Mouse (Mus musculus) A20 (cell line): ENCODE measurements around the gene Galnt2.

Source experiments
- DNase-seq: peaks from one replicate; pipeline ENCODE4 v3.0.0-alpha.2; 2011; ENCODE audit warnings: low read depth, low spot score

Galnt2 gene

DNA sequence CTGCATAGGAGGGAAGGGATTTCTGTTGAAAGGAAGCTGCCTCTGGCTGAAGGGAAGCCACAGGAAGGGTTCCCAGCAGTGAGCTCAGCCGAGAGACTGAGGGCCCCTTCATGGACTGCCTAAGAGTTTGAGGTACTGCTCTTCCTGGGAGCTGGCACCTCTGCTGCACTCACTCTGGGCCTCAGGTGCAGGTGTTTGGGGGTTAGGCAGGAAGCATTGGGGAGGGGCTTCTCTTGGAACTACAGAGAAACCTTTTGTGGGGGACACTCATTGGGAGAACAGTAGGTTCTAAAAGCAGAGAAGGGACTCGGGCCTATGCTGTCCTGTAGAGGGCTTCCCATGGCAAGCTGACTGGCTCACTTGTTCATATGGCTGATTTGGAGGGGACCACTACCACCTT, 3.3 kb downstream of the Galnt2 start:
- no peak for DNase-seq

DNA sequence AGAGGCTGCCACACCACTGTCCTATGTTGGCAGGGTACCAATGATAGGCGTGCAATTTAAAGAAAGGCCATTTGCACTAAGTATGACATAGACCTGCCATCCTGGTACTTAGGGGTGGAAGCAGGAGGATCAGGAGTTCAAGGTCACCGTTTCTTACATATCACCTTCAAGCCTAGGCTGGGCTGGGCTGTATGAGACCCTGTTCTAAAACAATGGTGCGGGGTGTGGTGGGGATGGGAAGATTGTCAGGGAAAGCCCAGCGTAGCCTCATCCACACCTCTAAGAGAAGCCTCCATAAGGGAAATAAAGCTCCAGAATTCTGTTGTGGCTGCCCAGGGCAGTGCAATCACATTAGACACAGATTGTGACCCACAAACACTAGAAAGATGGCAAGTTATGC, 4.3 kb downstream of the Galnt2 start:
- DNase-seq = no peak

DNA sequence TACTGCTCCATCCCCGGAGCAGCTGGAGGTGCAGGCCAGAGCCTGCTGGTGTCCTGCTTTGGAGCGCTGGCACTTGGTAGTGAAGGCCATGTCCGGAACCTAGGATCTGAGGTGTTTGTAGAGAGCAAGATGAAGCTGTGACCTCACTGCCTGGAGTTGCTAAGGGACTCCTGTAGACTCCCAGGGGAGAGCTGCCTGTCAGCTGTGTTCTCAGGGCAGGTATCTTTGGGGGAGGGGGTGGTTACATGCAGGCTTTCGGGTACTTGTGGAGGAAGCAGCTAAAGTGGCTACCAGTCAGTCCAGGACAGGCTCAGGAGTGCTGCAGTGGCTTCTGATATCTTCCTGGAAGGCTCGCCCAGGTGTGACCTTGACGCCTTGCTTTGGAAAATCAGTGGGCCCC, 8.2 kb downstream of the Galnt2 start:
- DNase-seq = no peak

DNA sequence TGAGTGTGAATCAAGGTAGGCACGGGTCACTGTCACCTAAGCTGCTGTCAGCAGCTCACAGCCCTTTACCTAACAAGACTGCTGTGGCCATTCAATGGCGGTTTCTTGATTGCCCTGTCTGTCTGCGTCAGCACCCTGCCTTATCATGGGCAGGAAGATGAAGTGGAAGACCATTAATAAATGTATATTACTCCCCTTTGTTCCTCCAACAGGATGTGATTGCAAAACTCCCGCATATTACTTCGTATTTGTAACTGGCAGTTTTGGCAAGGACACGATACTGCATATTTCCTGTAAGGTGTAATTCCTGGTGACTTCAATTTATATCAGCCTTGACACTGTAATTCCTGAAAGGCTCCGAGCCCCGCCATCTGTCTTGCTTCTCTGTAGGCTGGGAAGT, 9.7 kb downstream of the Galnt2 start:
- DNase-seq = no peak

DNA sequence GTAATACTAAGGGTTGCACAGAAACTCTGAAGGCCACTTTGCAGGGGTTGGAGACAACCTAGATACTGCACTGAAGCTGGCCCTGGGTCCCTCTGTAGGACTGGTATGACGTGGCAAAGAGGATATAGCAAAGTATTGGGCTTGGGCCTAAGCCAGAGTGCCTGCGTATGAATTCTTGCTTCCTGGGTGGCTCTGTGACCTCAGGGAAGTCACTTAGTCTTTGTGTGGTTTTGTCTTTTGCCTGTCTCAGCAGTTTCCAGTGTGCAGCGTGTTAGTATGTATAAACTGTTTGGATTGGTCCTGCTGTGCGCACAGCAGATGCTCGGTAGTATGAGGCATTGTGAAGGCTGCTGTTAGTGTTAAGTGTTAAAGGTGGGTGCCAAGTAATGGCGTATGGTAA, 11.0 kb downstream of the Galnt2 start:
- no peak for DNase-seq

DNA sequence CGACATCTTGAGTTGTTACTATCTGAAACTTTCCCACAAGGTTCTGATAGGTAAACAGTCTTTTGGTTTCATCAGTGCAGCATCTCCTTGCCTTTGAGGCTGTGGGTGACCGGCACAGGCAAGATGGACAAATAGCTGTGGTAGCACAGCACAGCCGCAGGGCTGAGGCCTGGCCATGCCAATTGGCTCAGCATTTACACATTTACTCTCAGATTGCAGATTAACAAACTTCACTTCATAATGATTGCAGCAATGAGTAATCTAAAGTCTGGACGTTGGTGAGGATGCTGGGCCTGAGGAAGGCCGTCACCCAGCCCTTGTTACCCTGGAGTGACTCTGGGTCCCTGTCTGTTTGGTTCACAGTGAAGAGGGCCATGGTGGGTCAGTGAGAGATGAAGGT, 11.7 kb downstream of the Galnt2 start:
- no peak for DNase-seq

DNA sequence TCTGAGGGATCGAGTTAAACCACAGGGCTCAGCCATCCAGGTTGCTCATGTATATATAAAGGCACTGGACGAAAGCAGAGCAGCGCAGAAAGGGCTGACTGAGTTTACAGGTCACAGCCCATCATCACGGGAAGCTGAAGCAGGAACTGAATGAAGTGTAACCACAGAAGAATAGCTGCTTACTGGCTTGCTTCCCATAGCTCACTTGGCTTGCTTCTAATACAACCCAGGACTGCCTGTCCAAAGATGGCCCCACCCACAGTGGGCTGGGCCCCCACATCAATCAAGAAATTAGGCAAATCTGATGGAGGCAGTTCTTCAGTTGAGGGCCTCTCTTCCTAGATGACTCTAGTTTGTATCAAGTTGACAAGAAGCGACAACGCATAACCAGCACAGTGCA, 16.4 kb downstream of the Galnt2 start:
- DNase-seq = no peak

DNA sequence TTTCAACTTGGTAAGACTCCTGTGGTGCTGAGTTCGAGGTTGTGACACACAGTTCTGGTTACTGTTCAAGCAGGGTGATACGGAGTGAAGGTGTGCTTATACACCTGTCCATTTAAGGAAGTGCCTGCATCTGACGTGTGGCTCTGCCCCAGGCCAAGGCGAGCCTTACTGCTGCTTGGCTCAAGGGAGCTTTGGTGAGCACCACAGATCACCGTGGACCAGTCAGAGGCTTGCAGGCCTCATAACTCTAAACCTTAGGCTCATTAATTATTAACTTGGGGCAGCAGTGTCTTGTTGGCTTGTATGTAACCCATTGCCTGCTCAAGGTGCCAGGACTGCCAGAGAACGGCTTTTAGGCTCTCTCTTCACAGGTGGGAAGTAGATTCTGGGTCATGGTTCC, 17.5 kb downstream of the Galnt2 start:
- no peak for DNase-seq

DNA sequence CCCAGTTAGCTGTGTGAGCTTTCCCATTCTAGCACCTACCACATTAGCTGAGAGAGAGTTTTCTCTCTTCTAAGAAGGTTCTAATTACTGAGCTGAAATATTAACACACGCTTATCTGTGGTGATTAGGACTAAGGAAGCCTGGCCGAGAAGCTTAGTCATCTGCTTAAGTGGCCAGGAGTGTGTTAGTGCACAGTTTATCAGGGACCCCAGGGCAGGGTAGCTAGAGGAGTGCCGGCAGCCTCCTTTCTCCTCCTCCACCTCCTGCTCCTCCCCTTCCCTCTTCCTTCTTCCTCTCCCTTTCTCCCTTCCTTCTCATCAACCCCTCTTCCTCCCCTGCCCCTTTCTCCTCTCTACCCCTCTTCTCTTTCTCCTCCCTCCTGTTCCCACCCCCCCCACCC, 19.1 kb downstream of the Galnt2 start:
- no peak for DNase-seq

DNA sequence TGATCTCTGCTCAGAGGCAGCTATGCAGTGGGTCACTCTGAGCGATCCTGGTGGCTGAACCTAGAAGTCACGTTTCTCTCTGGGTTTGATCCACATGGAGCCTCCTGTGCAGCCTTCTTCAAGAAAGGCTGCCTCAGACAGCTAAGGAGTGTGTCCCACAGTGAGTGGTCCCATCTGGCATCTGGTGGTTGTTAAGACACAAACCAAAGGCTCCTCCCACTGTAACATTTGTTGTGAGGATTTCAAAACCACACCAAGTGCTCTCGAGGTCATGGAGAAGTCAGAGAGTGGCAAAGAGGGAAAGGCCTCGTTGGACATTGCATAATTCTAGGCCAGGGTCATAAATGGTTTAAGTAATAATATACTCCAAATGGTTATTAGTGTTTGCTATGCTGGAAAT, 19.6 kb downstream of the Galnt2 start:
- no peak for DNase-seq

DNA sequence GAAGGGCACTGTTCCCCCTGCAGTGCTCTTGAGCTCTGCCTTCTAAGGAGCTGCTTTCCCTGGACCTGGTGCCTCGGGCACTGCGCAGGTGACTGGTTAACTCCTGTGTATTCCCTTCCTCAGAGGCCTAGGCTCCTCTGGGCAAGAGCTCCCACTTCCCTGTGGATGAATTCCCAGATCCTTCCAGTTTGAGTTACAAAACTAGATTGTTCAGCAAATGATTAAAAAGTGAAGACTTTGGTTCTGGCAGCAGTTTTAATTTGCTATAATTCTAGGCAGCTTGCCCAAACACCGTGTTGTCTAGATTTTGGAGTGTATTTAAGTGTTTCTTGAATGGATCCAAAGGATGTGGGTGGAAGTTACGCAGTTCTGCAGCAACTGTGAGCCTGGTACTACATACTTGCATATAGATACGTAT, 21.4 kb downstream of the Galnt2 start:
- DNase-seq = no peak

DNA sequence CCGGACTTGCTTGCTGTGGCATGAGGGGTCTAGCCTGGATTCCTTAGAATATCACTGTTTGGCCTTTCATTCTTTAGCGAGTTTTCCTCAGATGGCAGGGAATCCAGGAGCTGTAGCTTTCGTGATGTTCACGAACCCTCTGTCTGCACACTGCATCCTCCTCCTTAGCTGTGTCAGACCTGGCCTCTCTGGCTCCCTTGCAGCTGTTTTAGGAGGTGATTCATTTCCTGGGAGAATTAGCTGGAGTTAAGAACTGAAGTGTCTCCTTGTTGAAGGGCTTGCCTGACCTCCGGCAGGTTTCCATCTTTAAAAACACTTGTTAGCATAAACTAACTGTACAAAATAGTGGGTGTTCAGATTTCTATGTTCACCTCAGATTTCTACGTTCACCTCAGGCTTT, 22.7 kb downstream of the Galnt2 start:
- DNase-seq = no peak

DNA sequence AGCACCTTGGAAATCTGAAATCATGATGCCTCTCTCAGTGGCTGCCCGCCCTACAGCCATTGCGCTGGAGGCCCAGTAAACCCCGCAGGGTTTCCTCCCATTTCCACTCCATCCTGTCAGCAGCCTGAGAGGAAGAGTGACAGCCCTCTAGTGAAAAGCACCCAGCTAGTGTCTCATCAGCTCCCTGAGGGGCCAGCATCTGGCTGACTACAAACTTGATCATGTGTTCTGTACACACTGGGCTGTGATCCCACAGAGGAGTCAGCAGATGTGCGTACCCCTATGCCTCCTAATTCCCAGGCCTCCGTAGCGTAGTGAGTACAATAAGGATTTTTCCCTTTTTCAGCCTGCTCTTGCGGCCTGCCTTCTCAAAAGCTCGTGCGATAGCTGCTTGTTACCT, 25.6 kb downstream of the Galnt2 start:
- DNase-seq = no peak

DNA sequence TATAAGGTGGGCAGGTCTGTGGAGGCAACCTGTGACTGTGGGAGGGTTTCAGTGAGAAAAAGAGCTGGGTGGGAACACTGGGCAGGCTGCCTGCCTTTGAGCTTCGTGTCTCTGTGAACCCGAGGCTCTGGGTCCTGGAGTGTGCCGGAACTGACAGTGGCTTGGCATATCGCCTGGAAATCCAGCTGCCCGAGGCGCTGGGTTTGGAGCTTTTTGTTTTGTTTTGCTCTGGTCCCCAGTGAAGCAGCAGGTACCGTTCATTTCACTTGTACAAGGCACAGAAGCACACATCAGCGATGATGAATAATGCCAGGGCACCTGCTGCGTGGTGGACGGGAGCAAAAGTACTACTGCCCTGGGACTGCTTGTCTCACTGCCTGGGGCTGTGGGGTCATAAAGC, 26.2 kb downstream of the Galnt2 start:
- no peak for DNase-seq

DNA sequence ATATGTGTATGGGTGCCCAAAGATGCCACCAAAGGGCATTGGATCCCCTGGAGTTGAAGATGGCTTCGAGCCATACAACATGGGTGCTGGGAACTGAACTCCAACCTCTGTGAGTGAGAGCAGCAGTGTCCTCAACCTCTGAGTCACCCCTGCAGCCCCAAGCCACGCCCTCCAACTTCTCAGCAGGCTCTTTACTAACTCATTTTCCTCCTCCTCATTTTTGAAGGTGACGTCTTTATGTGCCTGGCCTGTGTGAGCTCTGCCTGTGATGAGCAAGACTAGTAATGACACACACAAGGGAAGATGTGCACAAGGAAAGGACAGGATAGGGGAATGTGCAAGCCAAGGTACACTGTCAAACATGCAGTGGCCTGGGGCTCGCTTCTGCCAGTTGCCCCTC, 28.0 kb downstream of the Galnt2 start:
- DNase-seq = no peak

DNA sequence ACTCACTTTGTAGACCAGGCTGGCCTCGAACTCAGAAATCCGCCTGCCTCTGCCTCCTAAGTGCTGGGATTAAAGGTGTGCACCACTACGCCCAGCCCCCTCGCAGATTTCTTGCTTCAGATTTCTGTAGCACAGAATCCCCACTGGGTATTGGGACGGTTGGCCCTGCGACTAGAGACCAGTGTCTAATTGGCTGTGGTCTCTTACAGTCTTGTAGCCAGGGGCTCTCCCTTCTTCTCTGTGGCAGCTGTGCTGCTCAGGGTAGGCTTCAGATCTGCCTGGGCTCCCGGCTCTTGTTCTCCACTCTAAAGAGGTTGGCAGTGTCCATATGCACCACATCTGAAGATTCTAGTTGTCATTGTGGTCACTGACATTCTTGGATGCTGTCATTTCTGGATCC, 28.7 kb downstream of the Galnt2 start:
- no peak for DNase-seq

DNA sequence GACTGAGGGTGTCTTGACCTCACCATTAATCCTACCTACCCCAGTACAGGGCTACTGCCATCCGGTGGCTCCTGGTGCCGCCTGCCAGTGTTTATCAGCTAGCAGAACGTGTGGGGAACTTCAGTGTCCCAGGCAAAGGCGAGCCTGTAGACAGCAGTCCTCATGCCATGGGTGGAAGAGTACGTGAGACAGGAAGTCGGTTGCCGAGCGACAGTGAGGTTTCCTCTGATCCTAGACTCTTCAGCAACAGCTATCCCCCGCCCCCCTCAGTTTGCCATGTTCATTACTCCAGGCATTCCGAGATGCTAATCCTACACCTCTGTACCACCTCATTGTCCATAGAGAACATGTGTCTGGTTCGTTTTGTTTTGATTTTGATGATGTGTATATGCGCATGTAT, 29.2 kb downstream of the Galnt2 start:
- no peak for DNase-seq

DNA sequence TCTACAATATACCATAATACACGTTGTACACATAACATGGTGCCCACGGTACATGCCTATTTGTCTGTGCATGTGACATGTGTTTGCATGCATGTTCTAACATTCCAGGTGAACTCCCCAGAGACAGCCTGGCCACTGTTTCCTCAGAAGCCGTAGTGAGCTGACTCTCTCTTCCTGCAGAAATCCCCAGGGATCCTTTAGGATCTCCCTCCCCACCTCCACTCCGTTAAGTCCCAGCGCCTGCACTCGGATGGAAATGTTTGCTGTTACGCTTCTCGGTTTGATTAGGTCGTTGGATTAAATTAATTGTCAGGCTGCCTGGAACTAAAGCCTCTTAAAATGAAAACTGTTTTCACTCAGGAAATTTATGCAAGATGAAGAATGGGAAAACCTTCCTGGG, 31.9 kb downstream of the Galnt2 start:
- DNase-seq = no peak

DNA sequence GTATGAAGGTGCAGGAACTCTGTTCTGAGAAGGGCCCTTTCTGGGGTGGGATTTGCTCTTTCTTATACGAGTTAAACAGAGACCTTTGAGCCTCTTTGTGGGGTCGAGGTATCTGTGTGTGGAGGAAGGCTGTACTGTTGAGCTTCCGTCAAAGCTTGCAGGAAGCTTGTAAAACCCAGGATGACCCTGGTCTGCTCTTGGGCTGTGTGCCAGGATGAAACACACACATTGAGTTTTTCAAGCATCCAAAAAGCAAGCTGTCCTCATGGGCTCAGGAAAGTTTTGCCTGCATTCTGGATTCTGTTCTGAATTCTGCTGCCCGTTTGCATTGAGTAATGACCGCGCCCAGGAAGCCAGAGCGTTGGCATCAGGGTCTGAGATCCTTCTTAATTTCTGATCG, 32.8 kb downstream of the Galnt2 start:
- no peak for DNase-seq

DNA sequence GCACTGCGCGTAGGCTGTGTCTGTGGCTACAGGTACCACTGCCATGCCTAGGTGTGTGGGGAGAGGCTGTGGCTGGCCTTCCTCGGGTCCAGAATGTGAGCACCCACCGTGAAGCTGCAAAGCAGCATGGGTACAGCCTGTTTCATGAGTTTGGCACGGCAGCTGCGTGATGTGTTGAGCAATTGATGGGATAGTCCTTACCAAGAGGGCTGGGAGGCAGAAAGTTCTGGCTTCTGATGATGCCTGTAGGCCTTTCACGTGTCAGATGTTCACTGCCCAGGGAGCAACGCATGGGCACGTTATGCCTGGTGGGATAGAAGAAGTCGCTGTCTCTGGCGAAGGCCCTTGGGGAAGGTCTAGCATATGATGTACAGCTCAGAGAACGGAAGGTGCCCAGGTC, 33.5 kb downstream of the Galnt2 start:
- DNase-seq = no peak

DNA sequence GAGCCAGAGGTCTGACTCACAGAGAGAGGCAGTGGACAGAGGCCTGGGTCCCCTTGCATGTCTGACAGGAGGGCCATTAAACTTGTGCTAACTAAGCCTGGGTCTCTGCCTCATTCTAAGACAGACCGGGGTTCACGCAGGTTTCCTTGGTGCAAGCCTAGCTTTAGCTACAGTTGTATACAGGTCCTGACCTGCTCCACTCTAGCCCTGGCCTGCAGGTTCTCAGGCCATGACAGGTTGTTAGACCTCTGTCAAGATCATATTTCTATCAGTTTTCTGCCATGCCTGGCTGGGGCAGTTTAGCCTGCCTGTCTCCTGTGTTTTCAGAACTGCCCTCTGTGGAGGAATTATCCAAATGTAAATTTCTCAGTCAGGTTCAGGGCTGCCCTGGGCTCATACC, 33.9 kb downstream of the Galnt2 start:
- DNase-seq = no peak

DNA sequence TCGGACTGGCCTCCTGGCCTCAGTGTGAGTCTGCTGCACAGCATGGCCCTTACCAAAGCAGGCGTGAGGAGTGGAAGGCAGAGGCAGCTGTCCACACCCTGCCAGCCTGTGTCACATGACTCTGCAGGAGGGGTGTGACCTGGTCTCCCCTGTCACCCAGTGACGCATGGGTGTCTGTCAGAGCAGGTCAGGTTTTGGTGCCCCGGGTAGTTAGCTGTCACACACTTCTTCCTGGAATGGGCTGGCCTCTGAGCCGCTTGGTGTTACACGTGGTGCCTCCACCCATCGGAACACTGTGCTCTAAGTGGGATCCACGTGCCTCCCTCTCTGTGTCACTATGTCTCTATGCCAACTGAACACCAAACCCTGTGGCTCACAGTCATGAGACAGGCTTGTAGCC, 34.6 kb downstream of the Galnt2 start:
- no peak for DNase-seq

DNA sequence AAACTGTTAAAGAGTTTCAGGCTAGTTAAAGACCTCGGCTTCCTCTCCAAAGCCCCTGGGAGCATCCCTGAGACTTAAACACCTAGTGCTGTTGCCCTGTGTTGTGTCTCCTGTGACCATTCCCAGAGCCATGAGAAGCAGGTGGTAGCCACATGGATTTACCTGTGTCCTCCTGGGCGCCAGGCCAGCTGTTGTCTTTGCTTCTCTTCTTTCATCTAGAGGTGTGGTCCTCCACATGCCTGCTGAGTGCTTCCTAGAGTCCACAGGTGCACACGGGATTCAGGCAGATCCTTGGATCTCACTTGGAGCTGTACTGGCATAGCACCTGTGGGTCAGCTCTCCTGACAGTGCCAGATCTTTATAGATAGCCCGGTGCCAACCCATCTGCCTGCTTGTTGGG, 36.0 kb downstream of the Galnt2 start:
- no peak for DNase-seq

DNA sequence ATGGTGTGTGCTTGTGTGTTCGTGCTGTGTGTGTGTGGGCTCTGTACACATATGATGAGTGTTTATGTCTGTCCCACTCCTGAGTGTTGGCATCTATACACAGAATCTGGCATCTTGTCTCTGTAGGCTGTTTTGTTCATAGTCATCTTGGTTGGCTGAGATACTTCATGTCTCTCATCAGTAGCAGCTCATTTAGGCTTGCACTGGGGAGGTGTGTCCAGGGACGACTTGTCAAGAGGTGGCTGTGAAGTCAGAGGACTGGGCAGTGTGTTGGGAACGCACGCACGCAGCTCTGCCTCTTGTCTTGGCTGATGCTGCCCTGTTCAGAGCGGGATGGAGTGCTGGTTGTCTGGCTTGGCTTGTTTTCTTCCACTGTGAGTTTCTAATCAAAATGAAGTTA, 39.3 kb downstream of the Galnt2 start:
- no peak for DNase-seq

DNA sequence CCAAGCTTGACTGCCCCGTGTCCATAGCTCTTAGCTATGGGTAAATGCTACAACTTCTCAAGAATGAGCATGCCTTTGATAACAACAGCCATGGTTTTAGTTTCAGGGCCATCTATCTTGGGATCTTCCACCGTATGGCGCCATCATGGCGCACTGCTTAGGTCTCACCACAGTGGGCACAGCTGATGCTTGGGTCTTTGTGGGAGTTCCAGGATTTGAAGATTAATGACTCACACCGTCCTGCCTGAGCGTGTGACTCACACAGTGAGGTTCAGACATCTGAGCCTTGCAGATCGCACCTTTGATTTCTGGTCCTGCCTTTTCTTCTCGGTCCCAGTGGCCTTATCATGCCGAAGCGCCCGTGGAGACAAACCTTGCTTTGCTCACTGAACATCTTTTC, 39.7 kb downstream of the Galnt2 start:
- no peak for DNase-seq
